19 mouse cellular contexts compared by ENCODE assay signal in genomic region chr10:22956956-22957355, GRCm38 (mm10).
DNase-seq lines count a peak whose midpoint lies in the region; ATAC-seq and TF ChIP-seq lines count a peak whose summit lies in the region.
"Had no signal": no experiment of that assay in that cellular context is flagged by ENCODE, and none has a peak within 500 bp of the region (broad histone marks: within the 10 kb centered on the region; RNA-seq: fewer than 3 reads in every experiment).

No protein-coding gene starts in this region.

- no peaks in the 10 kb centered on the region for H3K27me3 ChIP-seq in forebrain, postnatal 0 days (ENCODE audit: insufficient read depth, low read length)
- H3K27me3 ChIP-seq in forebrain, embryonic 14.5 days (replicated peaks; ENCODE audit: control insufficient read depth, insufficient read depth, low read length), result no peaks in the 10 kb centered on the region
- no peaks in the 10 kb centered on the region for H3K27me3 ChIP-seq in lung, postnatal 0 days (replicated peaks; ENCODE audit: insufficient read depth, low read length)
- H3K27me3 ChIP-seq: embryonic facial prominence, embryonic 13.5 days; embryonic facial prominence, embryonic 15.5 days; forebrain, embryonic 13.5 days had no signal

- DNase-seq in forebrain, postnatal 0 days, result no peak
- DNase-seq in forebrain, embryonic 14.5 days (ENCODE audit: low spot score), result no peak
- DNase-seq in lung, postnatal 0 days (ENCODE audit: low spot score), result peak; percentile 52
- DNase-seq in lung, postnatal 4 days, result no peak
- no peak for DNase-seq in kidney, postnatal 14 days
- DNase-seq: adrenal gland, adult 2 months; adrenal gland, postnatal 10 days; adrenal gland, postnatal 25 days; cerebellum, adult 11 months; cerebellum, adult 18-20 months; cerebellum, adult 8-10 months; cerebellum, adult 9-11 months; cerebellum, postnatal 14 days; cerebellum, postnatal 36 days had no signal

- ATAC-seq in forebrain, postnatal 0 days, result peak; percentile 32; the same call in 1 of the 2 replicates
- no peak for ATAC-seq in forebrain, embryonic 14.5 days
- no peak for ATAC-seq in lung, postnatal 0 days
- ATAC-seq: forebrain, embryonic 13.5 days; forebrain, embryonic 16.5 days had no signal

- 56% methylated on average over 7 of the region's 7 CpGs for WGBS in forebrain, postnatal 0 days
- WGBS in forebrain, embryonic 14.5 days, result 64% methylated on average over 7 of the region's 7 CpGs
- WGBS in lung, postnatal 0 days, result 60% methylated on average over 7 of the region's 7 CpGs

- no peaks in the 10 kb centered on the region for H3K36me3 ChIP-seq in forebrain, postnatal 0 days (ENCODE audit: insufficient read depth)
- no peaks in the 10 kb centered on the region for H3K36me3 ChIP-seq in forebrain, embryonic 14.5 days (ENCODE audit: control insufficient read depth, insufficient read depth, low read length)
- H3K36me3 ChIP-seq in lung, postnatal 0 days (ENCODE audit: insufficient read depth, low read length), result no peaks in the 10 kb centered on the region
- H3K36me3 ChIP-seq: embryonic facial prominence, embryonic 13.5 days; embryonic facial prominence, embryonic 15.5 days had no signal

- no peaks in the 10 kb centered on the region for H3K9me3 ChIP-seq in forebrain, postnatal 0 days (ENCODE audit: low read length)
- H3K9me3 ChIP-seq in forebrain, embryonic 14.5 days (replicated peaks; ENCODE audit: control insufficient read depth, low read length), result no peaks in the 10 kb centered on the region
- H3K9me3 ChIP-seq in lung, postnatal 0 days (ENCODE audit: low read length), result no peaks in the 10 kb centered on the region
- H3K9me3 ChIP-seq: embryonic facial prominence, embryonic 13.5 days; embryonic facial prominence, embryonic 15.5 days; forebrain, embryonic 13.5 days had no signal

- no peak overlapping the region for H3K4me2 ChIP-seq in forebrain, postnatal 0 days (ENCODE audit: low read depth)
- H3K4me2 ChIP-seq in forebrain, embryonic 14.5 days (ENCODE audit: low read length), result no peak overlapping the region
- H3K4me2 ChIP-seq in lung, postnatal 0 days (replicated peaks; ENCODE audit: low read depth, low read length), result no peak overlapping the region
- H3K4me2 ChIP-seq: embryonic facial prominence, embryonic 13.5 days; embryonic facial prominence, embryonic 15.5 days; forebrain, embryonic 13.5 days had no signal

- no peak overlapping the region for H3K9ac ChIP-seq in forebrain, postnatal 0 days
- H3K9ac ChIP-seq in forebrain, embryonic 14.5 days (ENCODE audit: low read length), result no peak overlapping the region
- no peak overlapping the region for H3K9ac ChIP-seq in lung, postnatal 0 days (replicated peaks; ENCODE audit: low read depth)
- H3K9ac ChIP-seq: embryonic facial prominence, embryonic 13.5 days; embryonic facial prominence, embryonic 15.5 days; forebrain, embryonic 13.5 days had no signal

- TF ChIP-seq EP300 in lung, postnatal 0 days (IDR thresholded peaks at IDR 0.05), result no peak

- no peak for TF ChIP-seq CTCF in forebrain, postnatal 0 days (IDR thresholded peaks at IDR 0.05; ENCODE audit: low read depth)
- TF ChIP-seq CTCF in lung, postnatal 0 days (IDR thresholded peaks at IDR 0.05), result no peak

- no peak overlapping the region for H3K4me3 ChIP-seq in forebrain, postnatal 0 days (ENCODE audit: low read depth, low read length)
- no peak overlapping the region for H3K4me3 ChIP-seq in forebrain, embryonic 14.5 days (ENCODE audit: low read depth, low read length)
- H3K4me3 ChIP-seq in lung, postnatal 0 days (ENCODE audit: low read depth, low read length), result no peak overlapping the region
- H3K4me3 ChIP-seq: embryonic facial prominence, embryonic 13.5 days; embryonic facial prominence, embryonic 15.5 days; erythroblast, embryonic 14.5 days; forebrain, embryonic 13.5 days had no signal

- H3K4me1 ChIP-seq in forebrain, postnatal 0 days (ENCODE audit: insufficient read depth), result no peaks in the 10 kb centered on the region
- H3K4me1 ChIP-seq in forebrain, embryonic 14.5 days (ENCODE audit: control insufficient read depth, insufficient read depth, low read length), result no peaks in the 10 kb centered on the region
- H3K4me1 ChIP-seq in lung, postnatal 0 days (ENCODE audit: insufficient read depth, low read depth, low read length), result no peaks in the 10 kb centered on the region
- H3K4me1 ChIP-seq: embryonic facial prominence, embryonic 13.5 days; embryonic facial prominence, embryonic 15.5 days; forebrain, embryonic 13.5 days had no signal

- no peak overlapping the region for H3K27ac ChIP-seq in forebrain, postnatal 0 days (ENCODE audit: low read depth, low read length)
- H3K27ac ChIP-seq in forebrain, embryonic 14.5 days (ENCODE audit: low read depth, low read length), result no peak overlapping the region
- no peak overlapping the region for H3K27ac ChIP-seq in lung, postnatal 0 days (ENCODE audit: low read length)
- H3K27ac ChIP-seq: embryonic facial prominence, embryonic 13.5 days; embryonic facial prominence, embryonic 15.5 days; forebrain, embryonic 13.5 days had no signal
